Mouse (Mus musculus) forebrain, embryonic 10.5 days (tissue): ENCODE results near the gene Lrpprc. TPM values are rescaled to one million over a fixed set of nuclear protein-coding genes. Genes with fewer than 3 reads are reported as not detected.

Experiments used
- DNase-seq: peaks from one replicate; pipeline ENCODE4 v3.0.0-alpha.2; 2017; ENCODE audit warnings: low spot score; ENCODE audit errors: extremely low spot score
- H3K27ac ChIP-seq: fragments of 300-500 bp; sonication (generic); 2 replicates; pipeline ENCODE4 v1.5.1; 2016; ENCODE audit warnings: mild to moderate bottlenecking
- H3K27me3 ChIP-seq: fragments of 300-500 bp; sonication (generic); 2 replicates; pipeline ENCODE4 v1.6.1; 2016; ENCODE audit warnings: mild to moderate bottlenecking; ENCODE audit not compliant: poor library complexity, severe bottlenecking
- H3K36me3 ChIP-seq: fragments of 300-500 bp; sonication (generic); replicated peaks from 2 replicates; pipeline ENCODE4 v1.6.1; 2016; ENCODE audit warnings: mild to moderate bottlenecking, moderate library complexity
- H3K4me1 ChIP-seq: fragments of 300-500 bp; sonication (generic); 2 replicates; pipeline ENCODE4 v1.6.1; 2016
- H3K4me3 ChIP-seq: fragments of 300-500 bp; sonication (generic); 2 replicates; pipeline ENCODE4 v1.5.1; 2016; ENCODE audit warnings: mild to moderate bottlenecking, moderate library complexity
- H3K9me3 ChIP-seq: fragments of 300-500 bp; sonication (generic); 2 replicates; pipeline ENCODE4 v1.6.1; 2016; ENCODE audit warnings: mild to moderate bottlenecking, moderate library complexity
- WGBS: fragments of 180-500 bp; shearing (Covaris S2); methylation state at CpG from one replicate; pipeline ENCODE4 v1.1.7; 2016; 5-methylcytosine and 5-hydroxymethylcytosine counted together
- polyA plus RNA-seq: library from polyadenylated mRNA; unstranded; fragments of >200 nt; fragmentation: Nextera tagmentation; extraction: Ambion mirVana; gene quantifications from 2 replicates; pipeline ENCODE4 v1.2.1, GENCODE M21; 2016

The Lrpprc gene
- polyA plus RNA-seq, 1 experiment from 2014 or later = 52.5 TPM

GRCm38 (mm10) chr17:84729140-84729539, 61.4 kb downstream of the Lrpprc start:
- Histone ChIP-seq H3K27me3 (no peaks in the 10 kb centered on the region), H3K4me1 (no peaks in the 10 kb centered on the region), H3K9me3 (no peaks in the 10 kb centered on the region), H3K27ac (no peak overlapping the region), H3K4me3 (no peak overlapping the region), H3K36me3 (peaks cover 68% of the 10 kb centered on the region)
- WGBS = 95% methylated on average over 5 of the region's 5 CpGs
- DNase-seq = no peak

DNA sequence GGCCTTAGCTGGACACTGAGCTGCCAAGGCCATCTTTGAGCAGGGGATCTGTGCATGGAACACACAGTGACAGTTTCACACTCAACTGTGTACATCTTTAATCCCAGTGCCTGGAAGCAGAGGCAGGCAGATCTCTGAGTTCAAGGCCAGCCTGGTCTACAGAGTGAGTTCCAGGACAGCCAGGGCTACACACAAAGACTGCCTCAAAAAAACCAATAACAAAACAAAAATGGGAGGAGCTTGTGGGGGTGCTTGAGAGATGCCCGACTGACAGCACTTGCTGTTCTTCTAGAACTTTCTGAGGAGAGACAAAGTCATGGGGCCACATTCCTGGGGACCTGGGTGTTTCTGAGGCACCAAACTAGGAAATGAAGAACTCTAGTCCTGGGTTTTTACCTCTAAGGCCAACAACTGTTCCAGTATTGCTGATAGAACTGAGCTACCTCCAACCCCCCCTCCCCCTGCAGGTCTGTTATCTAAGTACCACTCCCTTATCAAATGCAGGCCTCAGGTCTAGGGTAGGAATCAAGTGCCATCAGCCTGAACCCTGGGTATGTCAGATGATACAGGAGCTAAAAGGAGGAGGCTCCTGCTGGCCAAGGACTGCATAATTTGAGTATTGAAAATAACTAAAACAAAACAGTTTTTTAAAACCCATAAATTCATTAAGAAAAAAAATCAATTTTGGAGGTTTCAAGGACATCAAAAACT, 62.2 kb downstream of the Lrpprc start:
- Histone ChIP-seq H3K36me3 (peaks cover 71% of the 10 kb centered on the region), H3K9me3 (no peaks in the 10 kb centered on the region), H3K4me1 (no peaks in the 10 kb centered on the region), H3K4me3 (no peak overlapping the region), H3K27me3 (no peaks in the 10 kb centered on the region), H3K27ac (no peak overlapping the region)
- no peak for DNase-seq
- WGBS = 73% methylated on average over 1 of the region's 1 CpGs

DNA sequence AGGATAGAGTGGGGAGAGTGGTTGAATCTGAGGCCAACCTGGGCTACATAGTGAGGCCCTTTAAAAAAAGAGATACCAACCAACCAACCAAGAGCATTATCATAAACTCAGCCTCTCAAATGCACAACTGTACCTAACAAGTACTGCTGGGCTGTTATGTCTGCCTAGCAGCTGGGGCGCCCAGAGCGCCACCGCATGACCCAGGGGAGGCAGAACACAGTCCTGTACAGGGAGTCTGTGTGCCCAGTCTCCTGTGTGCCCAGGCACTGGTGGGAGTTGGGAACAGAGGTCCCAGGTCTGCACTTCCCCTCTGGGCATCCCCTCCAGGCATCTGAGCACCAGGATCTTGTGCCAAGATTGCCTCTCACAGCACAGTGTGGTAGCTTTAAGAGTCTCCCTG, 65.4 kb downstream of the Lrpprc start:
- no peaks in the 10 kb centered on the region for H3K4me1 ChIP-seq
- no peaks in the 10 kb centered on the region for H3K27me3 ChIP-seq
- no peak for DNase-seq
- peaks cover 78% of the 10 kb centered on the region for H3K36me3 ChIP-seq
- H3K4me3 ChIP-seq = no peak overlapping the region
- no peak overlapping the region for H3K27ac ChIP-seq
- WGBS = 97% methylated on average over 3 of the region's 3 CpGs
- no peaks in the 10 kb centered on the region for H3K9me3 ChIP-seq

DNA sequence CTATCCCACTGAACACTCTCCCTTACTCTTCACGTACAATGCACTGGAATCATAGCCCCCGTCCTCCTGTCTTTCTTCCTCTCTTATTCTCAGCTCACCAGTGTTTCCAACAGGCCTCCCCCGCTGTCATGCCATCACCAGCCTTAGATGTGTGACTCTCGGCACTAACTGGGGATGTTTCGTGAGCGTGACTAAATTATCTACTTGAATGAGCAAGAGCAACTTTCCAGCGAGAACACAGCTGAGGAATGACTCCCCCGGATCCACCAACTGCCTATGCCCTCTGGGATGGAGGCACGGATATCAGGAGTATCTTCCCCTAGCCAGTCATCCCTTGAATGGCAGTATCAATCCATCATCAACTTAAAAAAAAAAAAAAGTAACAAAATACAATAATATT, 66.6 kb downstream of the Lrpprc start:
- Histone ChIP-seq H3K4me1 (no peaks in the 10 kb centered on the region), H3K36me3 (peaks cover 76% of the 10 kb centered on the region), H3K27me3 (no peaks in the 10 kb centered on the region), H3K4me3 (no peak overlapping the region), H3K9me3 (no peaks in the 10 kb centered on the region), H3K27ac (no peak overlapping the region)
- no peak for DNase-seq
- 83% methylated on average over 9 of the region's 9 CpGs for WGBS

DNA sequence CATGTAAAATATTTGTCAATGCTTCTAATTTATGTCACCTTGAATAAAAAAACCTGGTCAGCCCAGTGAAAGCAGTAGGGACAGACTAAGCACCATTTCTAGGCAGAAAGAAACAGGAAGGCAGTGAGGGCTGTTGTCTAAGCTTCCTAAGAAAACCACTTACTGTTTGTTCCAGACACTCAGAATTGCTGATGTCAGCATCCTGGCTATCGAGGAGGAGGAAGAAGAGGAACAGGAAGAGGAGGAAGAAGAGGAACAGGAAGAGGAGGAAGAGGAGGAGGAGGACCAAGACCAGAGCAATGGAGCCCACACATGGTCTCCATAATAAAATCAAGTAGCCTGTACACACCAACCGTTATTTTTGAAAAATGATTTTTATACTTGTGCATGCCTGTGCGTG, 71.5 kb downstream of the Lrpprc start:
- no peak overlapping the region for H3K27ac ChIP-seq
- H3K4me3 ChIP-seq = no peak overlapping the region
- H3K36me3 ChIP-seq = peaks cover 58% of the 10 kb centered on the region
- no peaks in the 10 kb centered on the region for H3K27me3 ChIP-seq
- WGBS = 89% methylated on average over 3 of the region's 3 CpGs
- H3K4me1 ChIP-seq = peaks cover 26% of the 10 kb centered on the region
- H3K9me3 ChIP-seq = no peaks in the 10 kb centered on the region
- no peak for DNase-seq

GRCm38 (mm10) chr17:84717416-84717815, 73.2 kb downstream of the Lrpprc start:
- 74% methylated on average over 5 of the region's 5 CpGs for WGBS
- no peak for DNase-seq
- H3K27me3 ChIP-seq = no peaks in the 10 kb centered on the region
- peaks cover 62% of the 10 kb centered on the region for H3K36me3 ChIP-seq
- 0 out of 2 replicates have a peak overlapping the region, but pooled peaks have one; percentile 40 for H3K27ac ChIP-seq
- peaks cover 32% of the 10 kb centered on the region for H3K4me1 ChIP-seq
- H3K4me3 ChIP-seq = no peak overlapping the region
- H3K9me3 ChIP-seq = no peaks in the 10 kb centered on the region

DNA sequence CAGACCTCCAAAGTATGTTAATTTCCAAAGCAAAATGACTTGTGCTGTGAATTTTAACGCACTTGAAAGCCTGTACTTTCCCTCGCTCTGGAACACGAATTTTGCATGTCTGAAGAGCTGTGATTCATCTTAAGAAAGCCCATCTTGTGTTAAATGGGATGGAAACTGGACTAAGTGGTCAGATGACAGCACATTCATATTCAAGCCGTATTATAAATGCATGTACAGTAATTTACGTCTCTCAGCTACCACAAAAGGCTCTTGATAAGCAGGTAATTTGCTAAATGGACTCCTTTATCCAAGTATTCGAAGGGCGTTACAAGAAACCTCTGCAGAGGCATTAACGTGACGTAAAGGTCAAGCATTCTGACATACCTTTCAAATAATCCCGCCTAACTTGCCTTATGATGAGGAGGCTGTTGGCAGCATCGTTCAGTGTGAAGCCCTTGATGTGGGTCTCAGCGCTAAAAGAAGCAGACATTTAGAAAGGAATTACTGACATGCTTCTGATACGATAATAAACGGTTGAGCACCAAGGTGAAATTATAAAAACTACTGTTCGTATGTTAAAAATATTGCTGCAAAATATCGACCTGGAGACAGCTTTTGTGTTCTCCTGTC, 74.2 kb downstream of the Lrpprc start:
- 88% methylated on average over 16 of the region's 16 CpGs for WGBS
- DNase-seq = no peak
- Histone ChIP-seq H3K4me1 (peaks cover 32% of the 10 kb centered on the region), H3K9me3 (no peaks in the 10 kb centered on the region), H3K4me3 (no peak overlapping the region), H3K27ac (no peak overlapping the region), H3K36me3 (peaks cover 62% of the 10 kb centered on the region), H3K27me3 (no peaks in the 10 kb centered on the region)

GRCm38 (mm10) chr17:84714930-84715329, 75.7 kb downstream of the Lrpprc start:
- H3K27me3 ChIP-seq = no peaks in the 10 kb centered on the region
- DNase-seq = no peak
- H3K9me3 ChIP-seq = no peaks in the 10 kb centered on the region
- 0 out of 2 replicates have a peak overlapping the region, but pooled peaks have one; percentile 40 for H3K27ac ChIP-seq
- H3K36me3 ChIP-seq = peaks cover 61% of the 10 kb centered on the region
- no peak overlapping the region for H3K4me3 ChIP-seq
- WGBS = 71% methylated on average over 4 of the region's 4 CpGs
- H3K4me1 ChIP-seq = peaks cover 32% of the 10 kb centered on the region

- peaks cover 66% of the 10 kb centered on the region for H3K36me3 ChIP-seq
- DNase-seq = no peak
- H3K27me3 ChIP-seq = no peaks in the 10 kb centered on the region
- peaks cover 43% of the 10 kb centered on the region for H3K4me1 ChIP-seq
- no peaks in the 10 kb centered on the region for H3K9me3 ChIP-seq
- H3K27ac ChIP-seq = peak overlapping the region; percentile 44; the same call in 1 of the 2 replicates
- H3K4me3 ChIP-seq = no peak overlapping the region
- 81% methylated on average over 18 of the region's 18 CpGs for WGBS
Observed at GRCm38 (mm10) chr17:84713563-84714164, 76.9 kb downstream of the Lrpprc start.

DNA sequence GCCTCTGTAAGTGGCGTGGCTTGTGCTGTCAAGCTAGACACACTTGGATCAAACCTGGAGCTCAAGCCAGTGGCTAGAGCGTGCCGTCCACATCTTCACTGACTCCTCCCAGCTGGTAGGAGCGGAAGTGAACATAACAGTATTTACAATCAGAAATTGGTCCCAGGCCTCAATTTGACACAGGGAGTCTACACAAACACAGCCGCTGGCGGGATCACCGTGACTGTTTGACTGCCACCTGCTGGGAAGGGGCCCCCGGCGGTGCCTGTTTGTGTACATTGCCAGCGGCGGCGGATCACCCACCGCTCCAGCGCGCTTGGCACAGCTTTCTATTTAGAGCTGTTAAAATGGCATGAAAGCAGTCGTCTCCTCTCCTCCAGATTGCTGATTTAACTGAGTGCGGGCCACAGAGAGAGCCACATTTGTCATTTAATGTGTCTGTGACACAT, 81.2 kb downstream of the Lrpprc start:
- Histone ChIP-seq H3K4me3 (no peak overlapping the region), H3K36me3 (peaks cover 79% of the 10 kb centered on the region), H3K4me1 (peaks cover 26% of the 10 kb centered on the region), H3K27ac (no peak overlapping the region), H3K27me3 (no peaks in the 10 kb centered on the region), H3K9me3 (no peaks in the 10 kb centered on the region)
- 70% methylated on average over 17 of the region's 17 CpGs for WGBS
- DNase-seq = peak; percentile 28

DNA sequence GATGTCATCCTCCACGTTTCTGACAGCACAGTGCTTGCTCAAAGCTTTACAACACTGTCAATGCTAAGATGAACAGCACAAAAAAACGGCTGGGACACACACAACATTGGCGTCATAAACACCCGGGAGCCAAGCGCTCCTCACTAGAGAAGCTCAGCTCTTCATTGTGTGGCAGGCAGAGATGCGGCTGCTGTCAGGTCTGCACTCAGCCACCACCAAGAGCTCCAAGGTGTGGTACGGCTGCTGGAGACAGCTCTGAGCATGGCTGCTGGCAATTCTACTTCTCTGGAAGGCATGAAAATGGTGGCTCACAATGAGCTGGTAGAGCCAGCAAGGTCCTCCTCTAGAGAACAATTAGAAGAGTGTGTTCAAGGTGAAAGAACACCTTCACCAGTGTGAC, 81.8 kb downstream of the Lrpprc start:
- H3K36me3 ChIP-seq = peaks cover 81% of the 10 kb centered on the region
- WGBS = 92% methylated on average over 7 of the region's 7 CpGs

GRCm38 (mm10) chr17:84707407-84707806, 83.2 kb downstream of the Lrpprc start:
- no peak for DNase-seq
- Histone ChIP-seq H3K4me1 (peaks cover 26% of the 10 kb centered on the region), H3K27me3 (no peaks in the 10 kb centered on the region), H3K27ac (no peak overlapping the region), H3K4me3 (no peak overlapping the region), H3K36me3 (peaks cover 72% of the 10 kb centered on the region), H3K9me3 (no peaks in the 10 kb centered on the region)
- 66% methylated on average over 4 of the region's 4 CpGs for WGBS

More for the DNA sequence above, 81.8 kb downstream of the Lrpprc start:
- no peak for DNase-seq
- peaks cover 21% of the 10 kb centered on the region for H3K4me1 ChIP-seq
- no peaks in the 10 kb centered on the region for H3K27me3 ChIP-seq
- no peak overlapping the region for H3K27ac ChIP-seq
- H3K9me3 ChIP-seq = no peaks in the 10 kb centered on the region
- no peak overlapping the region for H3K4me3 ChIP-seq

DNA sequence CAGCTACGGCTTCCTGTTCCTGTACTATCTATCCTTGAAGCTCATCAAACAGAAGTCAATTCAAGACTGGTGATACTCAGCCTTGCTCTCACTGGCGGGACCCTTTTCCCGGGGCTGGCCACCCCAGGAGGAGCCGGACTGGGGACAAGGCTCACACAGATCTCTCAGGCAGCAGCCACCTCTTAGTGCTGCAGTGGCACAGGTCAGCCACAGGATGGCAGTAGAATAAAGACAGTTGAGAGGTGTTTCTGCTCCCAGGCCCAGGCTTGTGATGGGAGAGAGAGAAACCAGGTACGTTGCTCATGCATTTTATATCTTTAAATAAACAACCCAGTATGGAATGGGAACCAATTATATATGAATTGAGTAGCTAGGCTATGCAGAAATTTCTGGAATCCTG, 91.9 kb downstream of the Lrpprc start:
- Histone ChIP-seq H3K9me3 (no peaks in the 10 kb centered on the region), H3K4me1 (peaks cover 35% of the 10 kb centered on the region), H3K27ac (no peak overlapping the region), H3K36me3 (0 out of 2 replicates have a peak, but pooled peaks cover 2% of the 10 kb centered on the region), H3K4me3 (no peak overlapping the region), H3K27me3 (no peaks in the 10 kb centered on the region)
- WGBS = 36% methylated on average over 5 of the region's 5 CpGs
- DNase-seq = peak; percentile 60
